Mouse (Mus musculus) megakaryocyte, embryonic 14.5 days (primary cell): Measurements from ENCODE around the gene Grk5.

Experiments
- FLI1 ChIP-seq: IDR thresholded peaks from 2 replicates; pipeline ENCODE4 v1.6.1; 2012; ENCODE audit warnings: low read length, inconsistent platforms, mixed read lengths
- GATA1 ChIP-seq: IDR thresholded peaks from 3 replicates; pipeline ENCODE4 v1.6.1; 2012; ENCODE audit warnings: mixed read lengths, low read length, inconsistent platforms, borderline replicate concordance

- no peak for TF ChIP-seq FLI1
- TF ChIP-seq GATA1 = no peak
Observed at GRCm38 (mm10) chr19:60973508-60973907, 84.0 kb downstream of the Grk5 start.
